Mouse (Mus musculus) forebrain, postnatal 0 days (tissue): Measurements from ENCODE around the gene Wdfy4. TPM values are rescaled to one million over a fixed set of nuclear protein-coding genes. Genes with fewer than 3 reads are reported as not detected.

Experiments
- ATAC-seq: fragments of 200-750 bp; cut with Nextera tagmentation; 2 replicates; pipeline ENCODE4 v1.8.0; 2017; ENCODE audit warnings: mild to moderate bottlenecking, moderate library complexity
- DNase-seq: peaks from one replicate; pipeline ENCODE4 v3.0.0-alpha.2; 2015
- H3K27ac ChIP-seq: fragments of 300-500 bp; sonication (generic); 2 replicates; pipeline ENCODE4 v1.5.1; 2014; ENCODE audit warnings: low read depth, mild to moderate bottlenecking, antibody characterized with exemption, low read length, moderate library complexity, mixed read lengths
- H3K27me3 ChIP-seq: fragments of 300-500 bp; sonication (generic); 2 replicates; pipeline ENCODE4 v1.6.1; 2014; ENCODE audit warnings: mild to moderate bottlenecking, low read length, mixed read lengths; ENCODE audit not compliant: insufficient read depth
- H3K36me3 ChIP-seq: fragments of 300-500 bp; sonication (generic); 2 replicates; pipeline ENCODE4 v1.6.1; 2014; ENCODE audit warnings: mild to moderate bottlenecking, moderate library complexity; ENCODE audit not compliant: insufficient read depth
- H3K4me1 ChIP-seq: fragments of 300-500 bp; sonication (generic); 2 replicates; pipeline ENCODE4 v1.6.1; 2014; ENCODE audit warnings: antibody characterized with exemption; ENCODE audit not compliant: insufficient read depth
- H3K4me2 ChIP-seq: fragments of 300-500 bp; sonication (generic); 2 replicates; pipeline ENCODE4 v1.6.1; 2014; ENCODE audit warnings: low read depth, mild to moderate bottlenecking, moderate library complexity
- H3K4me3 ChIP-seq: fragments of 300-500 bp; sonication (generic); 2 replicates; pipeline ENCODE4 v1.5.1; 2014; ENCODE audit warnings: low read depth, low read length, mixed read lengths
- H3K9ac ChIP-seq: fragments of 300-500 bp; sonication (generic); 2 replicates; pipeline ENCODE4 v1.6.1; 2014; ENCODE audit warnings: mild to moderate bottlenecking
- H3K9me3 ChIP-seq: fragments of 300-500 bp; sonication (generic); 2 replicates; pipeline ENCODE4 v1.6.1; 2016; ENCODE audit warnings: low read length
- CTCF ChIP-seq: sonication (generic); IDR thresholded peaks from 2 replicates; pipeline ENCODE4 v1.5.1; 2016; ENCODE audit warnings: antibody characterized with exemption, control low read depth, low read depth
- WGBS: fragments of 180-500 bp; shearing (Covaris S2); extraction: QIAGEN DNeasy Blood & Tissue Kit; methylation state at CpG from one replicate; pipeline ENCODE4 v1.1.7; 2014; 5-methylcytosine and 5-hydroxymethylcytosine counted together
- polyA plus RNA-seq: library from polyadenylated mRNA; unstranded; fragments of >200 nt; fragmentation: Nextera tagmentation; extraction: Ambion mirVana; gene quantifications from 2 replicates; pipeline ENCODE4 v1.2.1, GENCODE M21; 2015
- total RNA-seq: library from RNA; depleted of rRNA; stranded (reverse); fragments of >200 nt; gene quantifications from 2 replicates; pipeline ENCODE4 v1.2.3, GENCODE M21; 2014

Gene Wdfy4
- total and polyA plus RNA-seq, 2 experiments from 2014 or later: 0.33 to 0.52 TPM

DNA sequence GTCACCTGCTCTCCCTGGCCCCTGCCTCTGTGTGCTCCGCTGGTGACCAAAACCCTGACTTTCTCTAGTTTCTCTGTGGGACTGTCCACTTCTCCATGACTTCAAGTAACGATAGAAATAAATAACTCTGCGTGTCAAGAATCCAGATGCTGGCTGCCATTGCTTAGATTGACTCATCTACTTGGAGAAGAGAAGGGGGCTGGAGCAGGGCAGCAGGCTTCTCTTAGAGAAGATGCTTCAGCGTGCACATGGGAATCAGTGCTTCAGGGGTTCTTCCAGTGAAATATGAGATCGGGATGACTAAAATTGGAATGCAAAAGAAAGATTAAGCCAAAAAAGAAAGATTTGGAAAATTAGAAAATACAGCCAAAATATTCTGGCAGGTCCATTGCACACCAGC lies 165.7 kb downstream of the Wdfy4 start:
- no peak overlapping the region for H3K9ac ChIP-seq
- no peak overlapping the region for H3K4me3 ChIP-seq
- no peaks in the 10 kb centered on the region for H3K4me1 ChIP-seq
- H3K9me3 ChIP-seq: no peaks in the 10 kb centered on the region
- H3K27ac ChIP-seq: no peak overlapping the region
- no peak overlapping the region for H3K4me2 ChIP-seq
- TF ChIP-seq CTCF: no peak
- 78% methylated on average over 5 of the region's 5 CpGs for WGBS
- no peaks in the 10 kb centered on the region for H3K27me3 ChIP-seq
- DNase-seq: no peak
- no peaks in the 10 kb centered on the region for H3K36me3 ChIP-seq
- ATAC-seq: no peak

DNA sequence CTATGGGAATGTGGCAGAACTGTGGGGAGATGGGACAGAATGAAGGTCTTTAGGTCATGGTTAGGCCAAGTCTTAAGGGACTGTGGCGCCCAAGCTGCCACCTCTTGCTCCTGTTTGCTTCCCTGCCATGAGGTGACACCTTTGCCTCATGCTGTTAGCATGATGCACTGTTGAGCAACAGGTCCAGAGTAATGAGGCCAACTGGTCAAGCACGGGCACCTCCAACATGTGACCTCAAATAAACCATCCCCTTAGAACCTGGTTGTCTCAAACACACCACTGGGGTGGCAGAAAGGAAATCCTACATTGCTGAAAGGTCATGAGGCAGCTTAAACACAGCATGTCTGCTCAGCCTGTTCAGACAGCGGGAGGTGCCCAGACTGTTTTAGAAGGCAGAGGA lies 166.3 kb downstream of the Wdfy4 start:
- no peaks in the 10 kb centered on the region for H3K4me1 ChIP-seq
- no peaks in the 10 kb centered on the region for H3K36me3 ChIP-seq
- H3K27me3 ChIP-seq: no peaks in the 10 kb centered on the region
- H3K4me2 ChIP-seq: no peak overlapping the region
- no peak overlapping the region for H3K27ac ChIP-seq
- H3K9me3 ChIP-seq: no peaks in the 10 kb centered on the region
- no peak for DNase-seq
- TF ChIP-seq CTCF: no peak
- 88% methylated on average over 3 of the region's 3 CpGs for WGBS
- H3K4me3 ChIP-seq: no peak overlapping the region
- no peak overlapping the region for H3K9ac ChIP-seq
- no peak for ATAC-seq

DNA sequence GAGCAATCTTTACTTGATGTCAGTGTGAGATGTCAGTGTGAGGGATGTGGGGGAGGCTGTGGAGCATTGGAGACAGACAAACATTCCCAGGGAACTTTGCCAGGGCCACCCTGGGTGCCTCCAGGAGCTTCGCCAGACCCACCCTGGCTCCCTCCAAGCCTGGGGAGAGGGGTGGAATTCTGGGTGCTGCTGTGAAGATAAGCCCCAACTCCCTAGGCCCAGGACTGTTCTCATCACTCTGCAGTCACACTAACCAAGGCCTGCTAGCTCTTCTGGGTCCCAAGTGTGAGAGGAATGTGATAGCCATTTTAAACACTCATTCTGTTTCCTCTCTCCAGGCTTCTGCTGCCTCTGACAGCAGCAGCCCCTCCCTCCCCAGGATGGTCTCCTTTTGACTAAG lies 177.7 kb downstream of the Wdfy4 start:
- H3K27ac ChIP-seq: no peak overlapping the region
- H3K4me1 ChIP-seq: no peaks in the 10 kb centered on the region
- DNase-seq: no peak
- no peak overlapping the region for H3K4me3 ChIP-seq
- no peaks in the 10 kb centered on the region for H3K27me3 ChIP-seq
- WGBS: 69% methylated on average over 1 of the region's 1 CpGs
- no peak overlapping the region for H3K9ac ChIP-seq
- no peaks in the 10 kb centered on the region for H3K36me3 ChIP-seq
- H3K4me2 ChIP-seq: no peak overlapping the region
- no peaks in the 10 kb centered on the region for H3K9me3 ChIP-seq
- no peak for TF ChIP-seq CTCF
- ATAC-seq: no peak

DNA sequence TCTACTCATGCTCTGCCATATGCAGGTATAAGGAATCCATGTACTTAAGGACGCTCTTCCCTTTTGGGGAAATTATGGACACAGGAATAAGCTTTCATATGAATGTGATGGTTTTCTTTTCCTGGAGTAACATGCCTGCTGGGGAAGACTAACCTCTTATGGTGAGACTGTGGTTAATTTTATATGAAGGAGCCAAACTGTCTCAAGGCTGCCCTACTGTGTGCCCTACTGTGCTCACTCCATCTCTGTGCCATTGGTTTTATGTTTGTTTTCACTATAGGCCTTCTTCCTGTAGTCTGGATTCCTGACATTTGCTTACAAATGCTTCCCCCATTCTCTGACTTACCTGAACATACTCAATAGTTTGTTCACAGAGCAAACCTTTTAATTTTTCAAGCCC lies 180.2 kb downstream of the Wdfy4 start:
- no peak for ATAC-seq
- H3K9ac ChIP-seq: no peak overlapping the region
- no peaks in the 10 kb centered on the region for H3K36me3 ChIP-seq
- no peak overlapping the region for H3K4me3 ChIP-seq
- no peak for TF ChIP-seq CTCF
- no peaks in the 10 kb centered on the region for H3K4me1 ChIP-seq
- no peak overlapping the region for H3K4me2 ChIP-seq
- 90% methylated on average over 1 of the region's 1 CpGs for WGBS
- H3K27me3 ChIP-seq: no peaks in the 10 kb centered on the region
- no peaks in the 10 kb centered on the region for H3K9me3 ChIP-seq
- H3K27ac ChIP-seq: no peak overlapping the region
- no peak for DNase-seq

DNA sequence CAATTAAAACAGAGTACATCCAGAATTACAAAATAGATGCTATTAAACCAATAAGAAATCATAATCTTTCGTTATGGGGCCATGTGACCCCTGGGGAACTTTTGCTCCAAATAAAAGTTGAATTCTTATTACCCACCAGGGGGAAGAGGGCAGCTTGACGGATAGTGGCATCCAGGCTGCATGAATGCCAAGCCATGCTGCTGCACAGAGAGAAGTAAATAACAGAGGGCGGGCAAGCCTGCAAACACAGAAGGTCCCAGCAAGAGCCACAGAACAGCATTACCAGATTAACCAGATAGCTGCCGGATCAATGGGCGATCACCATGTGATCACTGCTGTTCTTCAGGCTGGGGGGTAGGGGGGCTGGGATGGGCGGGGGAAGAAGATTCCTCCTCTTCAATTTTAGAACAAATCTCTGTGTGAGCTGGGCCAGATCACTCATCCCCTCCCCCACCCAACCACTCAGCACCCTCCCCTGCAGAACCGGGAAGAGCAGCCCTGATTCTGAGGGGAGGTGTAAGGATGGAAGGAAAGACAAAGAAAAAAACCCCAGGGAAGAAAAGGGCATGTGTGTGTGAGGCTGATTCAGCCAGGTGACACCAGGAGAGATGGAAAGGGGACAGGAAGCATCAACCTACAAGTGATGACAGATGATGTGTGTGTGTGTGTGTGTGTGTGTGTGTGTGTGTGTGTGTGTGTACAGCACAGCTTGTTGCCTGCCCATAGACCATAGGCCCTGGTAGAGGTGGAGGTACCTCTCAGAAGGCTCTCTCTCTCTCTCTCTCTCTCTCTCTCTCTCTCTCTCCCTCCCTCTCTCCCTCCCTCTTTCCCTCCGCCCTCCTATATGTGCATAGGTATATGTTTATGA lies 185.0 kb downstream of the Wdfy4 start:
- 0 out of 2 replicates have a peak, but pooled peaks have one; percentile 8 for TF ChIP-seq CTCF
- no peak overlapping the region for H3K9ac ChIP-seq
- WGBS: 23% methylated on average over 8 of the region's 8 CpGs
- H3K4me2 ChIP-seq: no peak overlapping the region
- no peaks in the 10 kb centered on the region for H3K27me3 ChIP-seq
- H3K9me3 ChIP-seq: no peaks in the 10 kb centered on the region
- H3K36me3 ChIP-seq: no peaks in the 10 kb centered on the region
- H3K4me3 ChIP-seq: no peak overlapping the region
- DNase-seq (peak; percentile 17), ATAC-seq (peak; percentile 67; the same call in 1 of the 2 replicates)
- no peak overlapping the region for H3K27ac ChIP-seq
- H3K4me1 ChIP-seq: 0 out of 2 replicates have a peak, but pooled peaks cover 1% of the 10 kb centered on the region

DNA sequence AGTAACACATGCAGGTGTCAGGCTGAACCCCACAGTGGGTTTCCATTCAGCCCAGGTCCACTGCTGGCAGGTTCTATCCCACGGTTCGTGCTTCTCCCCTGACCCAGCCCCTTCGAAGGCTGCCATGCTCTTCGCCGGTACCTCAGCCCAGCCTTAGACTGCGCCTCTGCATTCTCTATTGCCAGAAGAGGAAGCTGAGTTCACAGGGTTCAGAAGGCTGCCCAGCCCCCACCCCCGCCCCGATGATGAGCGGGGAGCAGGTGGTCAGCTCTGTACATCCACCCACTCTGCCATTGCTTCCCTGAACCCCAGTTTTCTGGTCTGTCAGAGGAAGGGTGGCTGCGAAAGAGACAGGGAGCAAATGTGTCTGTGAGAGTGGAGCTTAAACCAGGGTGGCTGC lies 185.8 kb downstream of the Wdfy4 start:
- H3K9me3 ChIP-seq: no peaks in the 10 kb centered on the region
- no peak overlapping the region for H3K27ac ChIP-seq
- no peaks in the 10 kb centered on the region for H3K36me3 ChIP-seq
- H3K4me2 ChIP-seq: no peak overlapping the region
- H3K27me3 ChIP-seq: no peaks in the 10 kb centered on the region
- 37% methylated on average over 10 of the region's 10 CpGs for WGBS
- no peak overlapping the region for H3K4me3 ChIP-seq
- no peak overlapping the region for H3K9ac ChIP-seq
- no peak for DNase-seq
- TF ChIP-seq CTCF: no peak
- no peak for ATAC-seq
- H3K4me1 ChIP-seq: 0 out of 2 replicates have a peak, but pooled peaks cover 4% of the 10 kb centered on the region

DNA sequence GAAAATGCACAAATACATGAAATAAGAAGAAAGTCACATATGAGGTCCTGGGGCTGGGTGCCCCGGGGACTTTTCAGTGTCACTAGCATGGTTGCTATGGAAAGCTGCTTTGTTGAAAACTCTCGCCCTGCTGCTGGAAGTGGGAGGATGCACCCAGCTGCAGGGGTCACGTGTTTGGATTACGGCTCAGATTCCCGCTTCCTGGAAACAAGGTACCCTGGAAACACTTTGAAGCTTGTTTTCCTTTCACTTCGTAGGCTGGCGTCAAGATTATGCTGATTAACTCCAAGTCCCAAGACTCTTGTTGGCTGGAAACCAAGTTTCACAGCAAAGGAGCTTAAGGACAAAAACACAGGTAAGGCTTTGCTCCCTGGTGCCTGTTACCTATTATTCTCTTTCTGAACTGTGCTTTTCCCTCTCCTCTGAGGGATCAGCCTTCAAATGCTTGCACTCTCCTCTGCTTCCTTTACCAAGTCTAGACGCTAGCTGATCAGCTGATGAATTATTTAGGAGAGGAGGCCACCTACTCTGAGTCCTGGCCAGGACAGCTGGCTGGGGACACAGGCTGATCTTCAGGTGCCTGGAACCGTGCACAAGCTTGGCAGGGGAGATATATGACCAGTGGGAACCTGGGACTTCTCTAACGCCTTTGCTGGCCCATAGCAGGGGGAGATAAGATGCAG lies 190.2 kb downstream of the Wdfy4 start:
- no peak overlapping the region for H3K27ac ChIP-seq
- ATAC-seq: peak; percentile 85
- no peaks in the 10 kb centered on the region for H3K36me3 ChIP-seq
- H3K4me3 ChIP-seq: no peak overlapping the region
- H3K4me2 ChIP-seq: peak overlapping the region; percentile 29
- WGBS: 4% methylated on average over 10 of the region's 10 CpGs
- H3K9ac ChIP-seq: 0 out of 2 replicates have a peak overlapping the region, but pooled peaks have one; percentile 6
- no peak for TF ChIP-seq CTCF
- DNase-seq: peak; percentile 47
- H3K4me1 ChIP-seq: 0 out of 2 replicates have a peak, but pooled peaks cover 4% of the 10 kb centered on the region
- no peaks in the 10 kb centered on the region for H3K9me3 ChIP-seq
- H3K27me3 ChIP-seq: no peaks in the 10 kb centered on the region
